Mouse (Mus musculus): ENCODE data around the gene Hmgn1.

DNA sequence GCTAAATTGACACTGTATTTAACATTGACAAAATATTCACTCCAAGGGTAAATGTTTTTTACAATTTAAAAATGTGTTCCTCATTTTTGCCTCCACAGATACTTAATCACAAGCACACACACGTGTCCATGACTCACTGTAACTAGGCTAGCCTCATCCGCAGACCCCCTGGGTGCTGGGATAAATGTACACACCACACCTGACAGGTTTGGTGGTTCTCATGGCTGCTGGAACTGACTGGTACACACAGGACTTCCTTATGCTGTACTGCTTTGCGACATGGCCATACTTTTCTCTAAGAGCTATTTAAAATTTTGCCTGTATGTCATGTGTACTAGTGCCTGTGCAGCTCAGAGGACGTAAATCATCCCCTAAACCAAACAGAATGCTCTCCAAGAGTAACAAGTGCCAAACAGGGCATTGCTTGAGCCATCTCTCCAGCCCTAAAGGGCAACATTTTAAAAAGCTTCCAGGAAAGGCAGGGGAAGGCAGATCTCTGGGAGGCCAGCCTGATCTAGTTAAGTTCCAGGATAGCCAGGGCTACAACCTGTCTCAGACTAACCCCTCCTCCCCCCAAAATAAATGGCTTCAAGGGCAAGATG, 7.4 kb downstream of the Hmgn1 start:
- TF ChIP-seq CTCF (IDR thresholded peaks at IDR 0.05; ENCODE audit: low read depth) (no peak), EP300 (IDR thresholded peaks at IDR 0.05; ENCODE audit: low read depth) (no peak)

All from liver, postnatal 0 days (tissue).